Mouse (Mus musculus) adrenal gland, adult 8-10 months (tissue): ENCODE data around the gene Cd320. TPM values are rescaled to one million over a fixed set of nuclear protein-coding genes. Genes with fewer than 3 reads are reported as not detected.

Experiments used
- microRNA-seq, 2 experiments: library from miRNA; unstranded; fragments of <30 nt; microRNA quantifications; one replicate each; pipeline ENCODE4 v1.2.0; 2022
- total RNA-seq, 4 experiments: library from RNA; stranded (reverse); gene quantifications; 2 replicates each; pipeline ENCODE4 v1.2.4; 2022

The Cd320 gene
- total RNA-seq, 4 experiments from 2014 or later, result 29.5 to 63.3 (median 37.6) TPM

Small RNAs within 50 kb of the gene (microRNA-seq; reads per million reads assigned to microRNA genes)
- gene Gm27740, result 0 reads per million in 2 experiments

Other genes starting within 250 kb of the Cd320 start
- 10 to 100 TPM; 35.0 to 68.4 (median 50.1) TPM for gene Zfp414, start 214.0 kb upstream of the Cd320 start, total RNA-seq
- 1 to 10 TPM in 2 of 4 experiments, under 1 TPM in 1, not detected in 1; 0.87 to 2.2 (median 2.1) TPM for gene Pram1, start 205.0 kb upstream of the Cd320 start, total RNA-seq
- 100 to 1,000 TPM; 130 to 158 (median 141) TPM for gene Hnrnpm, start 156.2 kb upstream of the Cd320 start, total RNA-seq
- 100 to 1,000 TPM in 3 of 4 experiments, 10 to 100 TPM in 1; 96.1 to 125 (median 112) TPM for gene March2, start 124.4 kb upstream of the Cd320 start, total RNA-seq
- gene Rab11b, start 82.6 kb upstream of the Cd320 start, total RNA-seq, result 100 to 1,000 TPM; 251 to 297 (median 270) TPM
- gene Angptl4, start 61.3 kb upstream of the Cd320 start, total RNA-seq, result 10 to 100 TPM; 37.2 to 78.4 (median 46.3) TPM
- gene Kank3, start 32.6 kb upstream of the Cd320 start, total RNA-seq, result 100 to 1,000 TPM in 3 of 4 experiments, 10 to 100 TPM in 1; 69.8 to 130 (median 111) TPM
- gene Rps28, start 18.5 kb upstream of the Cd320 start, total RNA-seq, result 1,000 to 10,000 TPM; 1,538 to 1,820 (median 1,607) TPM
- 100 to 1,000 TPM; 371 to 504 (median 430) TPM for gene Ndufa7, start 18.5 kb upstream of the Cd320 start, total RNA-seq
- not detected for gene Gm7029, start 30.7 kb downstream of the Cd320 start, total RNA-seq
- 1 to 10 TPM; 1.7 to 3.2 (median 2.6) TPM for gene Kifc1, start 47.6 kb downstream of the Cd320 start, total RNA-seq
- not detected for gene Platr17, start 62.0 kb downstream of the Cd320 start, total RNA-seq
- gene Daxx, start 66.3 kb downstream of the Cd320 start, total RNA-seq, result 10 to 100 TPM; 30.2 to 36.2 (median 33.8) TPM
- 100 to 1,000 TPM; 195 to 259 (median 213) TPM for gene Tapbp, start 72.8 kb downstream of the Cd320 start, total RNA-seq
- 10 to 100 TPM; 35.3 to 39.7 (median 37.5) TPM for gene Zbtb22, start 72.8 kb downstream of the Cd320 start, total RNA-seq
- 10 to 100 TPM; 42.1 to 76.2 (median 60.1) TPM for gene Rgl2, start 86.5 kb downstream of the Cd320 start, total RNA-seq
- gene Pfdn6, start 97.3 kb downstream of the Cd320 start, total RNA-seq, result 100 to 1,000 TPM in 1 of 4 experiments, 10 to 100 TPM in 3; 74.1 to 119 (median 79.6) TPM
- gene Wdr46, start 97.6 kb downstream of the Cd320 start, total RNA-seq, result 10 to 100 TPM; 30.0 to 43.8 (median 35.1) TPM
- gene B3galt4, start 108.4 kb downstream of the Cd320 start, total RNA-seq, result 1 to 10 TPM; 6.9 to 8.7 (median 7.6) TPM
- 10 to 100 TPM; 58.6 to 83.5 (median 69.6) TPM for gene Vps52, start 112.7 kb downstream of the Cd320 start, total RNA-seq
- 100 to 1,000 TPM; 668 to 711 (median 693) TPM for gene Rps18, start 112.9 kb downstream of the Cd320 start, total RNA-seq
- gene H2-K1, start 157.3 kb downstream of the Cd320 start, total RNA-seq, result 100 to 1,000 TPM; 493 to 638 (median 583) TPM
- 10 to 100 TPM; 42.7 to 84.4 (median 60.7) TPM for gene Ring1, start 181.6 kb downstream of the Cd320 start, total RNA-seq
- gene H2-Ke6, start 185.0 kb downstream of the Cd320 start, total RNA-seq, result 100 to 1,000 TPM; 249 to 289 (median 271) TPM
- gene Slc39a7, start 188.6 kb downstream of the Cd320 start, total RNA-seq, result 100 to 1,000 TPM; 176 to 248 (median 200) TPM
- gene Rxrb, start 188.7 kb downstream of the Cd320 start, total RNA-seq, result 10 to 100 TPM; 54.8 to 70.9 (median 62.7) TPM
- 1 to 10 TPM in 3 of 4 experiments, under 1 TPM in 1; 0.55 to 1.7 (median 1.4) TPM for gene Col11a2, start 196.3 kb downstream of the Cd320 start, total RNA-seq
- 1 to 10 TPM in 1 of 4 experiments, under 1 TPM in 3; 0.24 to 1.1 (median 0.64) TPM for gene H2-Oa, start 249.2 kb downstream of the Cd320 start, total RNA-seq